Mouse (Mus musculus) myocyte (in vitro differentiated cells): ENCODE data around the gene Hpcal1. TPM values are rescaled to one million over a fixed set of nuclear protein-coding genes. Genes with fewer than 3 reads are reported as not detected.
A peak's percentile ranks its signal among the peaks of the same experiment; 100 is the strongest.

Source experiments
- H3K27me3 ChIP-seq: one replicate; pipeline ENCODE4 v1.6.1; 2011; ENCODE audit not compliant: control insufficient read depth, insufficient read depth, insufficient read length
- H3K36me3 ChIP-seq: one replicate; pipeline ENCODE4 v1.6.1; 2011; ENCODE audit not compliant: control insufficient read depth, insufficient read depth
- H3K4me2 ChIP-seq: one replicate; pipeline ENCODE4 v1.6.1; 2011; ENCODE audit warnings: low read depth, control low read depth
- H3K4me3 ChIP-seq: one replicate; pipeline ENCODE4 v1.5.1; 2011; ENCODE audit warnings: mild to moderate bottlenecking, control low read depth, moderate library complexity
- H3K79me2 ChIP-seq: one replicate; pipeline ENCODE4 v1.6.1; 2011; ENCODE audit not compliant: control insufficient read depth, insufficient read depth
- H3ac ChIP-seq: one replicate; pipeline ENCODE4 v1.6.1; 2011; ENCODE audit not compliant: control insufficient read depth, insufficient read length
- CEBPB ChIP-seq: IDR thresholded peaks from 2 replicates; pipeline ENCODE4 v1.6.1; 2011; ENCODE audit warnings: mild to moderate bottlenecking, moderate library complexity; ENCODE audit not compliant: poor library complexity, insufficient read depth, severe bottlenecking
- E2F4 ChIP-seq: IDR thresholded peaks from one replicate; pipeline ENCODE4 v1.6.1; 2011; ENCODE audit warnings: mild to moderate bottlenecking, control low read depth, moderate library complexity; ENCODE audit not compliant: insufficient read depth
- MAX ChIP-seq: IDR thresholded peaks from one replicate; pipeline ENCODE4 v1.6.1; 2011; ENCODE audit warnings: low read depth, mild to moderate bottlenecking, control low read depth
- MYOD1 ChIP-seq, 3 experiments: IDR thresholded peaks; one replicate each; pipeline ENCODE4 v1.6.1; 2011; ENCODE audit warnings: control low read depth in 2 of 3, low read depth in 2 of 3, mild to moderate bottlenecking in 2 of 3, moderate library complexity in 1 of 3; ENCODE audit not compliant: insufficient read length in 2 of 3, control insufficient read depth in 1 of 3
- MYOG ChIP-seq, 3 experiments: IDR thresholded peaks; one replicate each; pipeline ENCODE4 v1.6.1; 2011; ENCODE audit warnings: control low read depth in 2 of 3, low read depth in 2 of 3, mild to moderate bottlenecking in 2 of 3; ENCODE audit not compliant: insufficient read length in 2 of 3, control insufficient read depth in 1 of 3, insufficient read depth in 1 of 3
- POLR2A ChIP-seq: IDR thresholded peaks from one replicate; pipeline ENCODE4 v1.6.1; 2011; ENCODE audit warnings: low read depth, mild to moderate bottlenecking, control low read depth, moderate library complexity; ENCODE audit not compliant: insufficient read length
- POLR2AphosphoS2 ChIP-seq: IDR thresholded peaks from one replicate; pipeline ENCODE4 v1.6.1; 2011; ENCODE audit warnings: low read depth, control low read depth; ENCODE audit not compliant: insufficient read length
- REST ChIP-seq: IDR thresholded peaks from one replicate; pipeline ENCODE4 v1.6.1; 2011; ENCODE audit warnings: mild to moderate bottlenecking, control low read depth, moderate library complexity; ENCODE audit not compliant: insufficient read depth, insufficient read length
- SRF ChIP-seq: IDR thresholded peaks from one replicate; pipeline ENCODE4 v1.6.1; 2011; ENCODE audit warnings: low read depth; ENCODE audit not compliant: control insufficient read depth, insufficient read length
- TCF12 ChIP-seq: IDR thresholded peaks from one replicate; pipeline ENCODE4 v1.6.1; 2011; ENCODE audit warnings: mild to moderate bottlenecking, control low read depth; ENCODE audit not compliant: poor library complexity, insufficient read depth, severe bottlenecking
- TCF3 ChIP-seq: IDR thresholded peaks from one replicate; pipeline ENCODE4 v1.6.1; 2011; ENCODE audit warnings: low read depth, control low read depth; ENCODE audit not compliant: insufficient read length
- USF1 ChIP-seq: IDR thresholded peaks from one replicate; pipeline ENCODE4 v1.6.1; 2011; ENCODE audit warnings: low read depth, mild to moderate bottlenecking, control low read depth, moderate library complexity
- polyA plus RNA-seq: library from polyadenylated mRNA; unstranded; fragments of >200 nt; fragmentation: generic; extraction: Trizol; gene quantifications from one replicate; pipeline ENCODE4 v1.2.1, GENCODE M21; 2012; ENCODE audit warnings: missing spikeins

The Hpcal1 gene
- polyA plus RNA-seq, 1 experiment, result 89.4 TPM

GRCm38 (mm10) chr12:17733114-17733904, 42.7 kb downstream of the Hpcal1 start:
- peaks cover 85% of the 10 kb centered on the region for H3K79me2 ChIP-seq
- H3K4me3 ChIP-seq, result no peak overlapping the region
- TF ChIP-seq CEBPB (no peak), TCF12 (no peak), SRF (no peak), E2F4 (no peak), TCF3 (no peak), MAX (no peak), POLR2A (no peak), POLR2AphosphoS2 (no peak), MYOD1 (IDR thresholded peaks at IDR 0.05; ENCODE audit: control insufficient read depth in 1 of 3, insufficient read length in 2 of 3, low read depth in 2 of 3) (no peak), MYOG (IDR thresholded peaks at IDR 0.05; ENCODE audit: control insufficient read depth in 1 of 3, insufficient read depth in 1 of 3, insufficient read length in 2 of 3, low read depth in 2 of 3) (no peak), REST (no peak), USF1 (no peak)
- H3K27me3 ChIP-seq, result no peaks in the 10 kb centered on the region
- H3ac ChIP-seq, result no peak overlapping the region
- peak overlapping the region; percentile 30 for H3K4me2 ChIP-seq
- H3K36me3 ChIP-seq, result no peaks in the 10 kb centered on the region

DNA sequence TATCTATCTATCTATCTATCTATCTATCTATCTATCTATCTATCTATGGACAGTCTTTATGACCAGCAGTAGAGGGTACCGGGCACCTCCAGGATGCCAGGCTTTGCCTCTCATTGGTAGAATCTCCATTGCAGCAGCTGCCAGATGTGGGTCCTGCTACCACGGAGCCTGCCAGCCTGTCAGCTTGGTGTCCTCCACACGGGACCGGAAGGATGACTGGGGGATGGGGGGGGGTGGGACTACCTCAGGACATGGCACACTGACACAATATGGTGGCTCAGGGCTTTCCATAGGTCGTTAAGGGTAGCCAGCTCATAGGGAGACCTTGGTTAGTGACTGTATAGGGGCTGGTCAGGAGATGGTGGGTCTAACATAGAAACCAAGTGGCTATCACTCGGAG, 45.7 kb downstream of the Hpcal1 start:
- H3K27me3 ChIP-seq, result no peaks in the 10 kb centered on the region

GRCm38 (mm10) chr12:17736859-17737577, 46.4 kb downstream of the Hpcal1 start:
- Histone ChIP-seq H3K4me3 (no peak overlapping the region), H3K27me3 (no peaks in the 10 kb centered on the region), H3K36me3 (no peaks in the 10 kb centered on the region), H3K4me2 (no peak overlapping the region), H3ac (no peak overlapping the region), H3K79me2 (peaks cover 93% of the 10 kb centered on the region)
- TF ChIP-seq POLR2A (no peak), E2F4 (no peak), MYOG (IDR thresholded peaks at IDR 0.05; ENCODE audit: control insufficient read depth in 1 of 3, insufficient read depth in 1 of 3, insufficient read length in 2 of 3, low read depth in 2 of 3) (no peak), TCF12 (no peak), POLR2AphosphoS2 (no peak), TCF3 (no peak), SRF (no peak), MAX (no peak), USF1 (no peak), REST (no peak), MYOD1 (IDR thresholded peaks at IDR 0.05; ENCODE audit: control insufficient read depth in 1 of 3, insufficient read length in 2 of 3, low read depth in 2 of 3) (no peak), CEBPB (no peak)

More for the DNA sequence above, 45.7 kb downstream of the Hpcal1 start:
- H3K4me3 ChIP-seq, result no peak overlapping the region
- H3ac ChIP-seq, result no peak overlapping the region
- H3K4me2 ChIP-seq, result no peak overlapping the region
- no peaks in the 10 kb centered on the region for H3K36me3 ChIP-seq
- H3K79me2 ChIP-seq, result peaks cover 93% of the 10 kb centered on the region
- TF ChIP-seq MAX (no peak), MYOD1 (IDR thresholded peaks at IDR 0.05; ENCODE audit: control insufficient read depth in 1 of 3, insufficient read length in 2 of 3, low read depth in 2 of 3) (no peak), TCF3 (no peak), E2F4 (no peak), SRF (no peak), REST (no peak), POLR2A (no peak), TCF12 (no peak), POLR2AphosphoS2 (no peak), CEBPB (no peak)

DNA sequence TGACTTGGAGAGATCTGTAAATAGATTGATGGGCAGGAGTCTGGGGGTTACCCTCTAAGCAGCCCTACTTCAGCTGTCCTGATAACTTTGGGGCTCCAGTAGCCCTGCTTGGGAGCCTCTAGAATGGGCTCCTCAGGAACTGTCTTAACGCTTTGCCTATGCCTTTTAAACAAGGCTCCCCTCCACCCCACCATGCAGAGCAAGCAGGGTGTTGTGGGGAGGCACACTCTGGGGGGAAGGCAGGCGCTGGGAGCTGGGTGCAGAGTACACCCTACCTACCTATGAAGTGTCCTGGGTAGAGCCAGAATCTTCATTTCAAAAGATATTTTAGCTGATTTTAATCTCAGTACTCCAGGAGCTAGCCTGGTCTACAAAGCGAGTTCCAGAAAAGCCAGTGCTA, 47.2 kb downstream of the Hpcal1 start:
- Histone ChIP-seq H3K4me3 (no peak overlapping the region), H3K27me3 (no peaks in the 10 kb centered on the region), H3ac (no peak overlapping the region), H3K36me3 (no peaks in the 10 kb centered on the region), H3K4me2 (no peak overlapping the region), H3K79me2 (peaks cover 94% of the 10 kb centered on the region)
- TF ChIP-seq POLR2AphosphoS2, result no peak
- TF ChIP-seq CEBPB, result no peak
- TF ChIP-seq E2F4, result no peak
- TF ChIP-seq MYOD1 (IDR thresholded peaks at IDR 0.05; ENCODE audit: control insufficient read depth in 1 of 3, insufficient read length in 2 of 3, low read depth in 2 of 3), result no peak
- no peak for TF ChIP-seq USF1
- no peak for TF ChIP-seq MYOG (IDR thresholded peaks at IDR 0.05; ENCODE audit: control insufficient read depth in 1 of 3, insufficient read depth in 1 of 3, insufficient read length in 2 of 3, low read depth in 2 of 3)
- no peak for TF ChIP-seq TCF12
- TF ChIP-seq MAX, result no peak
- TF ChIP-seq REST, result no peak
- no peak for TF ChIP-seq SRF
- TF ChIP-seq POLR2A, result no peak
- no peak for TF ChIP-seq TCF3
